Mouse (Mus musculus): ENCODE results near the gene Dennd2c.
A peak's percentile ranks its signal among the peaks of the same experiment; 100 is the strongest.

The Dennd2c gene

GRCm38 (mm10) chr3:103102454-103103390 is at the start of gene Dennd2c:
TSS of gene Dennd2c (plus strand) at chr3:103102604.
- peak; percentile 19 for DNase-seq

- no peak for DNase-seq
These were observed 46.3 kb upstream of the Dennd2c start for GRCm38 (mm10) chr3:103056016-103056595.

GRCm38 (mm10) chr3:103057752-103058151 is 44.7 kb upstream of the Dennd2c start:
- no peak for DNase-seq

- DNase-seq, result peak; percentile 75
These were observed 43.9 kb upstream of the Dennd2c start, which contains the start of gene Nras for GRCm38 (mm10) chr3:103058207-103059157. TSS of gene Nras (plus strand) at chr3:103058285.

- DNase-seq, result no peak
These were observed 35.5 kb upstream of the Dennd2c start for GRCm38 (mm10) chr3:103066927-103067326.

GRCm38 (mm10) chr3:103068971-103069370 is 33.4 kb upstream of the Dennd2c start:
- no peak for DNase-seq

GRCm38 (mm10) chr3:103073771-103074170 is 28.6 kb upstream of the Dennd2c start, which contains the start of gene Ampd1:
TSS of gene Ampd1 (plus strand) at chr3:103074014.
- no peak for DNase-seq

GRCm38 (mm10) chr3:103075871-103076270 is 26.5 kb upstream of the Dennd2c start:
- no peak for DNase-seq

GRCm38 (mm10) chr3:103076476-103076875 is 25.9 kb upstream of the Dennd2c start:
- no peak for DNase-seq

GRCm38 (mm10) chr3:103079301-103079700 is 23.1 kb upstream of the Dennd2c start:
- DNase-seq, result no peak

GRCm38 (mm10) chr3:103081051-103081450 is 21.4 kb upstream of the Dennd2c start:
- DNase-seq, result no peak

- no peak for DNase-seq
These were observed 20.4 kb upstream of the Dennd2c start for GRCm38 (mm10) chr3:103081861-103082453.

GRCm38 (mm10) chr3:103082761-103083160 is 19.6 kb upstream of the Dennd2c start:
- no peak for DNase-seq

GRCm38 (mm10) chr3:103085986-103086385 is 16.4 kb upstream of the Dennd2c start:
- no peak for DNase-seq

- no peak for DNase-seq
These were observed 10.7 kb upstream of the Dennd2c start for GRCm38 (mm10) chr3:103091753-103092152.

- no peak for DNase-seq
These were observed 3.7 kb upstream of the Dennd2c start for GRCm38 (mm10) chr3:103098662-103099061.

- DNase-seq, result no peak
These were observed 2.7 kb upstream of the Dennd2c start for GRCm38 (mm10) chr3:103099667-103100066.

GRCm38 (mm10) chr3:103100735-103101134 is 1.7 kb upstream of the Dennd2c start:
- DNase-seq, result no peak

- DNase-seq, result no peak
These were observed 1.2 kb upstream of the Dennd2c start for GRCm38 (mm10) chr3:103101194-103101593.

GRCm38 (mm10) chr3:103101909-103102308 is 495 bp upstream of the Dennd2c start:
- no peak for DNase-seq

- DNase-seq, result no peak
These were observed 5.3 kb downstream of the Dennd2c start for GRCm38 (mm10) chr3:103107565-103108240.

- DNase-seq, result no peak
These were observed 9.8 kb downstream of the Dennd2c start for GRCm38 (mm10) chr3:103112216-103112615.

Measured in cerebellum, adult 8-10 months (tissue).